Mouse (Mus musculus): ENCODE measurements around the gene Tomm40l. TPM values are rescaled to one million over a fixed set of nuclear protein-coding genes. Genes with fewer than 3 reads are reported as not detected.
A peak's percentile ranks its signal among the peaks of the same experiment; 100 is the strongest.

Tomm40l gene
- polyA plus RNA-seq, 1 experiment, result 6.5 TPM

GRCm38 (mm10) chr1:171232800-171233730 is 10.8 kb upstream of the Tomm40l start:
- Histone ChIP-seq H3K36me3 (ENCODE audit: control insufficient read depth, insufficient read depth, low read length) (peaks cover 3% of the 10 kb centered on the region), H3K4me3 (ENCODE audit: control insufficient read depth, low read depth, low read length) (no peak overlapping the region), H3K4me1 (ENCODE audit: control insufficient read depth, insufficient read depth, low read length) (peaks cover 2% of the 10 kb centered on the region; the same call in 1 of the 2 replicates), H3K27me3 (ENCODE audit: control insufficient read depth, insufficient read depth, low read length) (no peaks in the 10 kb centered on the region), H3K27ac (ENCODE audit: control insufficient read depth, insufficient read depth, low read depth, low read length) (peak overlapping the region; percentile 88)
- TF ChIP-seq POLR2A (IDR thresholded peaks at IDR 0.05; ENCODE audit: control insufficient read depth, low read depth, low read length), result no peak
- TF ChIP-seq CTCF (IDR thresholded peaks at IDR 0.05; ENCODE audit: control insufficient read depth, insufficient read depth, insufficient replicate concordance, low read depth, low read length), result no peak

- peaks cover 1% of the 10 kb centered on the region; the same call in 1 of the 2 replicates for H3K36me3 ChIP-seq (ENCODE audit: control insufficient read depth, insufficient read depth, low read length)
- H3K27me3 ChIP-seq (ENCODE audit: control insufficient read depth, insufficient read depth, low read length), result no peaks in the 10 kb centered on the region
- no peak overlapping the region for H3K4me3 ChIP-seq (ENCODE audit: control insufficient read depth, low read depth, low read length)
- TF ChIP-seq CTCF (IDR thresholded peaks at IDR 0.05; ENCODE audit: control insufficient read depth, insufficient read depth, insufficient replicate concordance, low read depth, low read length) (no peak), POLR2A (IDR thresholded peaks at IDR 0.05; ENCODE audit: control insufficient read depth, low read depth, low read length) (no peak)
- peaks cover 2% of the 10 kb centered on the region; the same call in 1 of the 2 replicates for H3K4me1 ChIP-seq (ENCODE audit: control insufficient read depth, insufficient read depth, low read length)
- peak overlapping the region; percentile 88 for H3K27ac ChIP-seq (ENCODE audit: control insufficient read depth, insufficient read depth, low read depth, low read length)
These were observed 10.0 kb upstream of the Tomm40l start for GRCm38 (mm10) chr1:171232348-171232747.

- peaks cover 2% of the 10 kb centered on the region; the same call in 1 of the 2 replicates for H3K4me1 ChIP-seq (ENCODE audit: control insufficient read depth, insufficient read depth, low read length)
- H3K27ac ChIP-seq (ENCODE audit: control insufficient read depth, insufficient read depth, low read depth, low read length), result no peak overlapping the region
- H3K4me3 ChIP-seq (ENCODE audit: control insufficient read depth, low read depth, low read length), result no peak overlapping the region
- TF ChIP-seq CTCF (IDR thresholded peaks at IDR 0.05; ENCODE audit: control insufficient read depth, insufficient read depth, insufficient replicate concordance, low read depth, low read length) (no peak), POLR2A (IDR thresholded peaks at IDR 0.05; ENCODE audit: control insufficient read depth, low read depth, low read length) (no peak)
- H3K36me3 ChIP-seq (ENCODE audit: control insufficient read depth, insufficient read depth, low read length), result peaks cover 1% of the 10 kb centered on the region; the same call in 1 of the 2 replicates
- H3K27me3 ChIP-seq (ENCODE audit: control insufficient read depth, insufficient read depth, low read length), result no peaks in the 10 kb centered on the region
These were observed 9.5 kb upstream of the Tomm40l start for GRCm38 (mm10) chr1:171231844-171232243.

- TF ChIP-seq CTCF (IDR thresholded peaks at IDR 0.05; ENCODE audit: control insufficient read depth, insufficient read depth, insufficient replicate concordance, low read depth, low read length) (no peak), POLR2A (IDR thresholded peaks at IDR 0.05; ENCODE audit: control insufficient read depth, low read depth, low read length) (no peak)
- H3K4me3 ChIP-seq (ENCODE audit: control insufficient read depth, low read depth, low read length), result no peak overlapping the region
- peaks cover 2% of the 10 kb centered on the region for H3K4me1 ChIP-seq (ENCODE audit: control insufficient read depth, insufficient read depth, low read length)
- H3K27me3 ChIP-seq (ENCODE audit: control insufficient read depth, insufficient read depth, low read length), result no peaks in the 10 kb centered on the region
- H3K27ac ChIP-seq (ENCODE audit: control insufficient read depth, insufficient read depth, low read depth, low read length), result no peak overlapping the region
- no peaks in the 10 kb centered on the region for H3K36me3 ChIP-seq (ENCODE audit: control insufficient read depth, insufficient read depth, low read length)
These were observed 7.9 kb upstream of the Tomm40l start for GRCm38 (mm10) chr1:171230215-171230614.

GRCm38 (mm10) chr1:171229750-171230149 is 7.4 kb upstream of the Tomm40l start:
- Histone ChIP-seq H3K36me3 (ENCODE audit: control insufficient read depth, insufficient read depth, low read length) (no peaks in the 10 kb centered on the region), H3K4me3 (ENCODE audit: control insufficient read depth, low read depth, low read length) (no peak overlapping the region), H3K4me1 (ENCODE audit: control insufficient read depth, insufficient read depth, low read length) (peaks cover 2% of the 10 kb centered on the region), H3K27ac (ENCODE audit: control insufficient read depth, insufficient read depth, low read depth, low read length) (no peak overlapping the region), H3K27me3 (ENCODE audit: control insufficient read depth, insufficient read depth, low read length) (no peaks in the 10 kb centered on the region)
- TF ChIP-seq CTCF (IDR thresholded peaks at IDR 0.05; ENCODE audit: control insufficient read depth, insufficient read depth, insufficient replicate concordance, low read depth, low read length) (no peak), POLR2A (IDR thresholded peaks at IDR 0.05; ENCODE audit: control insufficient read depth, low read depth, low read length) (no peak)

- Histone ChIP-seq H3K4me1 (ENCODE audit: control insufficient read depth, insufficient read depth, low read length) (peaks cover 2% of the 10 kb centered on the region), H3K4me3 (ENCODE audit: control insufficient read depth, low read depth, low read length) (no peak overlapping the region), H3K27ac (ENCODE audit: control insufficient read depth, insufficient read depth, low read depth, low read length) (no peak overlapping the region), H3K36me3 (ENCODE audit: control insufficient read depth, insufficient read depth, low read length) (no peaks in the 10 kb centered on the region), H3K27me3 (ENCODE audit: control insufficient read depth, insufficient read depth, low read length) (no peaks in the 10 kb centered on the region)
- TF ChIP-seq CTCF (IDR thresholded peaks at IDR 0.05; ENCODE audit: control insufficient read depth, insufficient read depth, insufficient replicate concordance, low read depth, low read length) (no peak), POLR2A (IDR thresholded peaks at IDR 0.05; ENCODE audit: control insufficient read depth, low read depth, low read length) (no peak)
These were observed 5.6 kb upstream of the Tomm40l start for GRCm38 (mm10) chr1:171227879-171228278.

GRCm38 (mm10) chr1:171226780-171227179 is 4.5 kb upstream of the Tomm40l start:
- no peaks in the 10 kb centered on the region for H3K27me3 ChIP-seq (ENCODE audit: control insufficient read depth, insufficient read depth, low read length)
- H3K4me1 ChIP-seq (ENCODE audit: control insufficient read depth, insufficient read depth, low read length), result peaks cover 3% of the 10 kb centered on the region
- no peak overlapping the region for H3K27ac ChIP-seq (ENCODE audit: control insufficient read depth, insufficient read depth, low read depth, low read length)
- peak overlapping the region; percentile 37; the same call in 1 of the 2 replicates for H3K4me3 ChIP-seq (ENCODE audit: control insufficient read depth, low read depth, low read length)
- TF ChIP-seq POLR2A (IDR thresholded peaks at IDR 0.05; ENCODE audit: control insufficient read depth, low read depth, low read length) (no peak), CTCF (IDR thresholded peaks at IDR 0.05; ENCODE audit: control insufficient read depth, insufficient read depth, insufficient replicate concordance, low read depth, low read length) (no peak)
- H3K36me3 ChIP-seq (ENCODE audit: control insufficient read depth, insufficient read depth, low read length), result no peaks in the 10 kb centered on the region
